Comparison of ENCODE assay signal across 17 mouse cellular contexts in genomic region chr16:30881186-30881585, GRCm38 (mm10).
"Had no signal": no experiment of that assay in that cellular context is flagged by ENCODE, and none has a peak within 500 bp of the region (broad histone marks: within the 10 kb centered on the region; RNA-seq: fewer than 3 reads in every experiment).

No protein-coding gene starts in this region.

- H3K36me3 ChIP-seq: lung, embryonic 15.5 days; midbrain, embryonic 13.5 days; midbrain, embryonic 15.5 days; neural tube, embryonic 12.5 days; stomach, embryonic 15.5 days had no signal

- H3K9me3 ChIP-seq: lung, embryonic 15.5 days; midbrain, embryonic 13.5 days; midbrain, embryonic 15.5 days; neural tube, embryonic 12.5 days; stomach, embryonic 15.5 days had no signal

- ATAC-seq: lung, postnatal 0 days; midbrain, embryonic 13.5 days; midbrain, embryonic 15.5 days had no signal

- H3K27me3 ChIP-seq: lung, embryonic 15.5 days; midbrain, embryonic 13.5 days; midbrain, embryonic 15.5 days; neural tube, embryonic 12.5 days; stomach, embryonic 15.5 days had no signal

- H3K4me1 ChIP-seq: lung, embryonic 15.5 days; neural tube, embryonic 12.5 days; stomach, embryonic 15.5 days had no signal

- H3K4me2 ChIP-seq: lung, embryonic 15.5 days; midbrain, embryonic 11.5 days; midbrain, embryonic 13.5 days; midbrain, embryonic 15.5 days; neural tube, embryonic 12.5 days; stomach, embryonic 15.5 days had no signal

- H3K4me3 ChIP-seq: lung, embryonic 15.5 days; megakaryocyte, embryonic 14.5 days; midbrain, embryonic 13.5 days; midbrain, embryonic 15.5 days; neural tube, embryonic 12.5 days; stomach, embryonic 15.5 days had no signal

- DNase-seq: lung, adult 2 months; lung, postnatal 14 days; lung, postnatal 36 days; right cerebral cortex, postnatal 14 days; thymus, adult 2 months; thymus, postnatal 25 days; thymus, postnatal 4 days had no signal

- H3K9ac ChIP-seq: lung, embryonic 15.5 days; midbrain, embryonic 13.5 days; midbrain, embryonic 15.5 days; neural tube, embryonic 12.5 days; stomach, embryonic 15.5 days had no signal

- H3K27ac ChIP-seq: lung, embryonic 15.5 days; macrophage; midbrain, embryonic 13.5 days; midbrain, embryonic 15.5 days; neural tube, embryonic 12.5 days; stomach, embryonic 15.5 days; stomach, postnatal 0 days had no signal
